8 mouse cellular contexts compared by ENCODE assay signal in genomic region chr2:28539206-28539605, GRCm38 (mm10). TPM values are rescaled to one million over a fixed set of nuclear protein-coding genes. Genes with fewer than 3 reads are reported as not detected.
DNase-seq lines count a peak whose midpoint lies in the region; ATAC-seq lines count a peak whose summit lies in the region.

No protein-coding gene starts in this region.

- H3K9ac ChIP-seq in kidney, embryonic 14.5 days (ENCODE audit: low read depth, low read length) = peak overlapping the region; percentile 18; the same call in 1 of the 2 replicates
- H3K9ac ChIP-seq in hindbrain, embryonic 11.5 days (ENCODE audit: low read depth, low read length) = peak overlapping the region; percentile 42
- H3K9ac ChIP-seq in midbrain, embryonic 16.5 days (ENCODE audit: low read depth, low read length) = peak overlapping the region; percentile 52; the same call in 1 of the 2 replicates
- H3K9ac ChIP-seq in stomach, embryonic 16.5 days (ENCODE audit: low read length) = peak overlapping the region; percentile 55

- no peaks in the 10 kb centered on the region for H3K9me3 ChIP-seq in kidney, embryonic 14.5 days (ENCODE audit: control insufficient read depth, low read length)
- H3K9me3 ChIP-seq in hindbrain, embryonic 11.5 days (ENCODE audit: control insufficient read depth, low read length) = no peaks in the 10 kb centered on the region
- H3K9me3 ChIP-seq in midbrain, embryonic 16.5 days (replicated peaks; ENCODE audit: control insufficient read depth, low read length, poor library complexity, severe bottlenecking) = no peaks in the 10 kb centered on the region
- no peaks in the 10 kb centered on the region for H3K9me3 ChIP-seq in stomach, embryonic 16.5 days (replicated peaks; ENCODE audit: control insufficient read depth, low read length)

- H3K36me3 ChIP-seq in kidney, embryonic 14.5 days (ENCODE audit: control insufficient read depth, insufficient read depth, low read length) = peaks cover 18% of the 10 kb centered on the region
- H3K36me3 ChIP-seq in hindbrain, embryonic 11.5 days (ENCODE audit: control insufficient read depth, insufficient read depth, low read length) = peaks cover 5% of the 10 kb centered on the region; the same call in 1 of the 2 replicates
- H3K36me3 ChIP-seq in midbrain, embryonic 16.5 days (ENCODE audit: control insufficient read depth, insufficient read depth, low read length) = peaks cover 22% of the 10 kb centered on the region
- peaks cover 14% of the 10 kb centered on the region for H3K36me3 ChIP-seq in stomach, embryonic 16.5 days (ENCODE audit: control insufficient read depth, insufficient read depth, low read length)

- H3K27ac ChIP-seq in kidney, embryonic 14.5 days (ENCODE audit: low read depth, low read length) = peak overlapping the region; percentile 37; the same call in 1 of the 2 replicates
- peak overlapping the region; percentile 80 for H3K27ac ChIP-seq in hindbrain, embryonic 11.5 days (ENCODE audit: low read depth, low read length)
- peak overlapping the region; percentile 72 for H3K27ac ChIP-seq in midbrain, embryonic 16.5 days (ENCODE audit: low read length)
- H3K27ac ChIP-seq in stomach, embryonic 16.5 days (ENCODE audit: low read length) = peak overlapping the region; percentile 90

- no peak overlapping the region for H3K4me2 ChIP-seq in kidney, embryonic 14.5 days (replicated peaks; ENCODE audit: low read depth, low read length)
- no peak overlapping the region for H3K4me2 ChIP-seq in hindbrain, embryonic 11.5 days (replicated peaks; ENCODE audit: low read depth, low read length)
- 0 out of 2 replicates have a peak overlapping the region, but pooled peaks have one; percentile 3 for H3K4me2 ChIP-seq in midbrain, embryonic 16.5 days (ENCODE audit: low read length)
- peak overlapping the region; percentile 10; the same call in 1 of the 2 replicates for H3K4me2 ChIP-seq in stomach, embryonic 16.5 days (ENCODE audit: low read depth, low read length)

- ATAC-seq in kidney, embryonic 14.5 days (ENCODE audit: low FRiP score, low TSS enrichment) = peak; percentile 21; the same call in 1 of the 2 replicates
- peak; percentile 58; the same call in 1 of the 2 replicates for ATAC-seq in hindbrain, embryonic 11.5 days (ENCODE audit: low FRiP score)
- ATAC-seq in midbrain, embryonic 16.5 days = peak; percentile 16; the same call in 1 of the 2 replicates
- ATAC-seq in stomach, embryonic 16.5 days (ENCODE audit: insufficient read depth, low FRiP score) = peak; percentile 22; the same call in 1 of the 2 replicates

- no peak overlapping the region for H3K4me3 ChIP-seq in kidney, embryonic 14.5 days (ENCODE audit: low read length)
- H3K4me3 ChIP-seq in hindbrain, embryonic 11.5 days (ENCODE audit: low read depth, low read length) = no peak overlapping the region
- H3K4me3 ChIP-seq in midbrain, embryonic 16.5 days (ENCODE audit: low read depth, low read length) = no peak overlapping the region
- H3K4me3 ChIP-seq in stomach, embryonic 16.5 days (replicated peaks; ENCODE audit: low read length) = no peak overlapping the region

- no peaks in the 10 kb centered on the region for H3K27me3 ChIP-seq in kidney, embryonic 14.5 days (ENCODE audit: control insufficient read depth, insufficient read depth, low read length)
- no peaks in the 10 kb centered on the region for H3K27me3 ChIP-seq in hindbrain, embryonic 11.5 days (ENCODE audit: control insufficient read depth, insufficient read depth, low read length)
- no peaks in the 10 kb centered on the region for H3K27me3 ChIP-seq in midbrain, embryonic 16.5 days (ENCODE audit: control insufficient read depth, insufficient read depth, low read depth, low read length)
- no peaks in the 10 kb centered on the region for H3K27me3 ChIP-seq in stomach, embryonic 16.5 days (ENCODE audit: control insufficient read depth, insufficient read depth, low read length)

- no peak for DNase-seq in kidney, adult 11 months
- peak; percentile 76 for DNase-seq in cerebellum, adult 9-10 months
- peak; percentile 61 to 68 for DNase-seq in frontal cortex, postnatal 36 days (ENCODE audit: low spot score in 2 of 2)
- peak; percentile 69 for DNase-seq in hindbrain, embryonic 11.5 days (ENCODE audit: low spot score)
- DNase-seq in left cerebral cortex, postnatal 25 days (ENCODE audit: low spot score in 2 of 2) = peak; percentile 64 to 75

- intact Hi-C loops in left cerebral cortex, postnatal 25 days (cut with DNase I) = no loop called here

- 41% methylated on average over 7 of the region's 7 CpGs for WGBS in kidney, embryonic 14.5 days
- WGBS in hindbrain, embryonic 11.5 days = 32% methylated on average over 7 of the region's 7 CpGs
- WGBS in midbrain, embryonic 16.5 days = 21% methylated on average over 7 of the region's 7 CpGs
- 47% methylated on average over 7 of the region's 7 CpGs for WGBS in stomach, embryonic 16.5 days

- H3K4me1 ChIP-seq in kidney, embryonic 14.5 days (ENCODE audit: control insufficient read depth, insufficient read depth, low read length) = peaks cover 31% of the 10 kb centered on the region
- H3K4me1 ChIP-seq in hindbrain, embryonic 11.5 days (replicated peaks; ENCODE audit: control insufficient read depth, insufficient read depth, low read length) = peaks cover 31% of the 10 kb centered on the region
- H3K4me1 ChIP-seq in midbrain, embryonic 16.5 days (ENCODE audit: control insufficient read depth, insufficient read depth, low read length) = peaks cover 56% of the 10 kb centered on the region
- peaks cover 64% of the 10 kb centered on the region for H3K4me1 ChIP-seq in stomach, embryonic 16.5 days (ENCODE audit: control insufficient read depth, insufficient read depth, low read length)

RNA-seq across cellular contexts. Expression of gene Cel, which starts 24.0 kb away (rescaled TPM):
- polyA plus RNA-seq in kidney, embryonic 14.5 days (2014; fragmentation: Nextera tagmentation; extraction: Ambion mirVana) = not detected in 2 replicates
- not detected in 2 replicates for polyA plus RNA-seq in hindbrain, embryonic 11.5 days (2014; fragmentation: Nextera tagmentation; extraction: Ambion mirVana)
- total RNA-seq in left cerebral cortex, postnatal 25 days (2021) = not detected
- polyA plus RNA-seq in midbrain, embryonic 16.5 days (2015; fragmentation: Nextera tagmentation; extraction: Ambion mirVana) = not detected in 2 replicates
- 562 and 718 TPM in 2 replicates for polyA plus RNA-seq in stomach, embryonic 16.5 days (2015; fragmentation: Nextera tagmentation; extraction: Ambion mirVana)

RNA-seq across cellular contexts. Expression of gene Ralgds, which starts 26.3 kb away (rescaled TPM):
- 23.7 and 26.6 TPM in 2 replicates for polyA plus RNA-seq in kidney, embryonic 14.5 days (2014; fragmentation: Nextera tagmentation; extraction: Ambion mirVana)
- 55.9 and 63.0 TPM in 2 replicates for polyA plus RNA-seq in hindbrain, embryonic 11.5 days (2014; fragmentation: Nextera tagmentation; extraction: Ambion mirVana)
- 10 to 100 TPM; 86.4 to 92.7 TPM for total RNA-seq in left cerebral cortex, postnatal 25 days (2021)
- 78.4 and 82.0 TPM in 2 replicates for polyA plus RNA-seq in midbrain, embryonic 16.5 days (2015; fragmentation: Nextera tagmentation; extraction: Ambion mirVana)
- 24.6 and 28.2 TPM in 2 replicates for polyA plus RNA-seq in stomach, embryonic 16.5 days (2015; fragmentation: Nextera tagmentation; extraction: Ambion mirVana)

RNA-seq across cellular contexts. Expression of gene Gm10134, which starts 33.3 kb away (rescaled TPM):
- 2.7 and 9.9 TPM in 2 replicates for polyA plus RNA-seq in kidney, embryonic 14.5 days (2014; fragmentation: Nextera tagmentation; extraction: Ambion mirVana)
- 0.73 TPM in 1 of 2 replicates, not detected in the other for polyA plus RNA-seq in hindbrain, embryonic 11.5 days (2014; fragmentation: Nextera tagmentation; extraction: Ambion mirVana)
- total RNA-seq in left cerebral cortex, postnatal 25 days (2021) = 1 to 10 TPM; 1.1 to 1.2 TPM
- 2.3 and 3.6 TPM in 2 replicates for polyA plus RNA-seq in midbrain, embryonic 16.5 days (2015; fragmentation: Nextera tagmentation; extraction: Ambion mirVana)
- polyA plus RNA-seq in stomach, embryonic 16.5 days (2015; fragmentation: Nextera tagmentation; extraction: Ambion mirVana) = 7.4 and 8.9 TPM in 2 replicates

RNA-seq across cellular contexts. Expression of gene Gbgt1, which starts 42.5 kb away (rescaled TPM):
- polyA plus RNA-seq in kidney, embryonic 14.5 days (2014; fragmentation: Nextera tagmentation; extraction: Ambion mirVana) = 2.7 and 3.5 TPM in 2 replicates
- 0.38 and 1.1 TPM in 2 replicates for polyA plus RNA-seq in hindbrain, embryonic 11.5 days (2014; fragmentation: Nextera tagmentation; extraction: Ambion mirVana)
- 1 to 10 TPM; 2.5 to 2.7 TPM for total RNA-seq in left cerebral cortex, postnatal 25 days (2021)
- 1.1 and 1.2 TPM in 2 replicates for polyA plus RNA-seq in midbrain, embryonic 16.5 days (2015; fragmentation: Nextera tagmentation; extraction: Ambion mirVana)
- polyA plus RNA-seq in stomach, embryonic 16.5 days (2015; fragmentation: Nextera tagmentation; extraction: Ambion mirVana) = 3.2 and 3.5 TPM in 2 replicates

RNA-seq across cellular contexts. Expression of gene Gtf3c5, which starts 44.3 kb away (rescaled TPM):
- 31.1 and 35.8 TPM in 2 replicates for polyA plus RNA-seq in kidney, embryonic 14.5 days (2014; fragmentation: Nextera tagmentation; extraction: Ambion mirVana)
- polyA plus RNA-seq in hindbrain, embryonic 11.5 days (2014; fragmentation: Nextera tagmentation; extraction: Ambion mirVana) = 38.1 and 38.2 TPM in 2 replicates
- 10 to 100 TPM; 16.5 to 17.8 TPM for total RNA-seq in left cerebral cortex, postnatal 25 days (2021)
- 42.3 and 46.3 TPM in 2 replicates for polyA plus RNA-seq in midbrain, embryonic 16.5 days (2015; fragmentation: Nextera tagmentation; extraction: Ambion mirVana)
- polyA plus RNA-seq in stomach, embryonic 16.5 days (2015; fragmentation: Nextera tagmentation; extraction: Ambion mirVana) = 37.2 and 38.2 TPM in 2 replicates

Comparison
In these comparisons a context has a peak if more than half of its experiments do, and no peak if none do; other contexts are left out.
1. H3K27ac ChIP-seq: peak in every context shown above with its lines; median percentile 90 in stomach, embryonic 16.5 days; 80 in hindbrain, embryonic 11.5 days; 72 in midbrain, embryonic 16.5 days; 37 in kidney, embryonic 14.5 days.
2. H3K4me2 ChIP-seq: peak in midbrain, embryonic 16.5 days (single experiment) and stomach, embryonic 16.5 days (single experiment); none in kidney, embryonic 14.5 days (single experiment) and hindbrain, embryonic 11.5 days (single experiment).
3. RNA of gene Cel, which starts 24.0 kb away (polyA plus RNA-seq): 562 to 718 TPM in stomach, embryonic 16.5 days; not detected in midbrain, embryonic 16.5 days, not detected in kidney, embryonic 14.5 days and not detected in hindbrain, embryonic 11.5 days; every median in the first group is over 100 times any median in the second.
4. Peak in every context shown above with its lines, with median percentiles within 50 percentile points of each other: ATAC-seq and H3K9ac ChIP-seq.